Mouse (Mus musculus): ENCODE results near the gene Olfr1201. TPM values are rescaled to one million over a fixed set of nuclear protein-coding genes. Genes with fewer than 3 reads are reported as not detected.

Olfr1201 gene
- total RNA-seq (2014; fragmentation: Nextera tagmentation) (not detected in 2 replicates), total RNA-seq (2017) (0.11 and 0.17 TPM in 2 replicates), polyA plus RNA-seq (2012) (not detected in 2 replicates)

- no peaks in the 10 kb centered on the region for H3K36me3 ChIP-seq (replicated peaks)
- TF ChIP-seq TAL1 (conservative IDR thresholded peaks at IDR 0.05; ENCODE audit: low read depth, low read length) (no peak), GATA2 (IDR thresholded peaks at IDR 0.05; ENCODE audit: borderline replicate concordance, low read depth, low read length) (no peak), CTCF (IDR thresholded peaks at IDR 0.05; ENCODE audit: low read depth, low read length) (no peak), GATA1 (IDR thresholded peaks at IDR 0.05; ENCODE audit: borderline replicate concordance, low read length) (no peak), POLR2AphosphoS5 (IDR thresholded peaks at IDR 0.05; ENCODE audit: insufficient replicate concordance, low read depth, low read length) (no peak)
- DNase-seq (ENCODE audit: low spot score), result no peak
Observed at GRCm38 (mm10) chr2:88792736-88793135, at the start of gene Olfr1201. Gene Olfr1201 (plus strand): TSS chr2:88793036.

GRCm38 (mm10) chr2:88743379-88743778 is 49.5 kb upstream of the Olfr1201 start:
- no peaks in the 10 kb centered on the region for H3K27me3 ChIP-seq (ENCODE audit: insufficient read depth, low read length)

More at GRCm38 (mm10) chr2:88792736-88793135, at the start of gene Olfr1201:
- no peak within 1 kb of the TSS for H3K4me3 ChIP-seq (ENCODE audit: low read depth, low read length)
- ATAC-seq (ENCODE audit: extremely low read depth, insufficient number of reproducible peaks, low FRiP score, poor library complexity, severe bottlenecking), result no peak
- no peaks in the 10 kb centered on the region for H3K4me1 ChIP-seq (ENCODE audit: insufficient read depth, low read depth, low read length)
- 0 out of 2 replicates have a peak, but pooled peaks cover 2% of the 10 kb centered on the region for H3K9me3 ChIP-seq (replicated peaks)
- no peaks in the 10 kb centered on the region for H3K27me3 ChIP-seq (ENCODE audit: insufficient read depth, low read length)

GRCm38 (mm10) chr2:88751270-88751669 is 41.6 kb upstream of the Olfr1201 start, which contains the start of gene Olfr1198:
Gene Olfr1198 (minus strand): TSS chr2:88751370.
- Histone ChIP-seq H3K4me3 (ENCODE audit: low read depth, low read length) (no peak within 1 kb of the TSS), H3K36me3 (replicated peaks) (no peaks in the 10 kb centered on the region), H3K9me3 (replicated peaks) (no peaks in the 10 kb centered on the region), H3K27me3 (ENCODE audit: insufficient read depth, low read length) (no peaks in the 10 kb centered on the region), H3K4me1 (ENCODE audit: insufficient read depth, low read depth, low read length) (no peaks in the 10 kb centered on the region)
- no peak for ATAC-seq (ENCODE audit: extremely low read depth, insufficient number of reproducible peaks, low FRiP score, poor library complexity, severe bottlenecking)
- TF ChIP-seq POLR2AphosphoS5 (IDR thresholded peaks at IDR 0.05; ENCODE audit: insufficient replicate concordance, low read depth, low read length), result no peak
- TF ChIP-seq CTCF (IDR thresholded peaks at IDR 0.05; ENCODE audit: low read depth, low read length), result no peak
- TF ChIP-seq TAL1 (conservative IDR thresholded peaks at IDR 0.05; ENCODE audit: low read depth, low read length), result no peak
- TF ChIP-seq GATA2 (IDR thresholded peaks at IDR 0.05; ENCODE audit: borderline replicate concordance, low read depth, low read length), result no peak
- TF ChIP-seq GATA1 (IDR thresholded peaks at IDR 0.05; ENCODE audit: borderline replicate concordance, low read length), result no peak
- no peak for DNase-seq (ENCODE audit: low spot score)

More at GRCm38 (mm10) chr2:88743379-88743778, 49.5 kb upstream of the Olfr1201 start:
- no peaks in the 10 kb centered on the region for H3K4me1 ChIP-seq (ENCODE audit: insufficient read depth, low read depth, low read length)
- no peak for DNase-seq (ENCODE audit: low spot score)
- peaks cover 3% of the 10 kb centered on the region; the same call in 1 of the 2 replicates for H3K9me3 ChIP-seq (replicated peaks)
- H3K4me3 ChIP-seq (ENCODE audit: low read depth, low read length), result no peak overlapping the region
- no peak for TF ChIP-seq CTCF (IDR thresholded peaks at IDR 0.05; ENCODE audit: low read depth, low read length)
- no peak for TF ChIP-seq GATA2 (IDR thresholded peaks at IDR 0.05; ENCODE audit: borderline replicate concordance, low read depth, low read length)
- no peak for TF ChIP-seq TAL1 (conservative IDR thresholded peaks at IDR 0.05; ENCODE audit: low read depth, low read length)
- no peak for TF ChIP-seq POLR2AphosphoS5 (IDR thresholded peaks at IDR 0.05; ENCODE audit: insufficient replicate concordance, low read depth, low read length)
- TF ChIP-seq GATA1 (IDR thresholded peaks at IDR 0.05; ENCODE audit: borderline replicate concordance, low read length), result no peak
- ATAC-seq (ENCODE audit: extremely low read depth, insufficient number of reproducible peaks, low FRiP score, poor library complexity, severe bottlenecking), result no peak
- no peaks in the 10 kb centered on the region for H3K36me3 ChIP-seq (replicated peaks)

- no peak for DNase-seq (ENCODE audit: low spot score)
- Histone ChIP-seq H3K27me3 (ENCODE audit: insufficient read depth, low read length) (no peaks in the 10 kb centered on the region), H3K9me3 (replicated peaks) (peaks cover 8% of the 10 kb centered on the region), H3K4me1 (ENCODE audit: insufficient read depth, low read depth, low read length) (no peaks in the 10 kb centered on the region), H3K4me3 (ENCODE audit: low read depth, low read length) (no peak within 1 kb of the TSS), H3K36me3 (replicated peaks) (no peaks in the 10 kb centered on the region)
- no peak for ATAC-seq (ENCODE audit: extremely low read depth, insufficient number of reproducible peaks, low FRiP score, poor library complexity, severe bottlenecking)
- TF ChIP-seq GATA1 (IDR thresholded peaks at IDR 0.05; ENCODE audit: borderline replicate concordance, low read length), result no peak
- TF ChIP-seq TAL1 (conservative IDR thresholded peaks at IDR 0.05; ENCODE audit: low read depth, low read length), result no peak
- no peak for TF ChIP-seq GATA2 (IDR thresholded peaks at IDR 0.05; ENCODE audit: borderline replicate concordance, low read depth, low read length)
- TF ChIP-seq CTCF (IDR thresholded peaks at IDR 0.05; ENCODE audit: low read depth, low read length), result no peak
- no peak for TF ChIP-seq POLR2AphosphoS5 (IDR thresholded peaks at IDR 0.05; ENCODE audit: insufficient replicate concordance, low read depth, low read length)
Observed at GRCm38 (mm10) chr2:88760369-88760768, 32.5 kb upstream of the Olfr1201 start, which contains the start of gene Olfr1199. Gene Olfr1199 (minus strand): TSS chr2:88760469.

- H3K36me3 ChIP-seq (replicated peaks), result no peaks in the 10 kb centered on the region
- H3K4me3 ChIP-seq (ENCODE audit: low read depth, low read length), result no peak within 1 kb of the TSS
- no peak for ATAC-seq (ENCODE audit: extremely low read depth, insufficient number of reproducible peaks, low FRiP score, poor library complexity, severe bottlenecking)
- no peaks in the 10 kb centered on the region for H3K27me3 ChIP-seq (ENCODE audit: insufficient read depth, low read length)
- no peak for TF ChIP-seq GATA2 (IDR thresholded peaks at IDR 0.05; ENCODE audit: borderline replicate concordance, low read depth, low read length)
- TF ChIP-seq CTCF (IDR thresholded peaks at IDR 0.05; ENCODE audit: low read depth, low read length), result no peak
- no peak for TF ChIP-seq POLR2AphosphoS5 (IDR thresholded peaks at IDR 0.05; ENCODE audit: insufficient replicate concordance, low read depth, low read length)
- no peak for TF ChIP-seq GATA1 (IDR thresholded peaks at IDR 0.05; ENCODE audit: borderline replicate concordance, low read length)
- TF ChIP-seq TAL1 (conservative IDR thresholded peaks at IDR 0.05; ENCODE audit: low read depth, low read length), result no peak
- no peaks in the 10 kb centered on the region for H3K9me3 ChIP-seq (replicated peaks)
- no peak for DNase-seq (ENCODE audit: low spot score)
- H3K4me1 ChIP-seq (ENCODE audit: insufficient read depth, low read depth, low read length), result no peaks in the 10 kb centered on the region
Observed at GRCm38 (mm10) chr2:88770388-88770787, 22.4 kb upstream of the Olfr1201 start, which contains the start of gene Olfr1200. Gene Olfr1200 (minus strand): TSS chr2:88770488.

GRCm38 (mm10) chr2:88814196-88814595 is 21.4 kb downstream of the Olfr1201 start, which contains the start of gene Olfr1202:
Gene Olfr1202 (plus strand): TSS chr2:88814496.
- Histone ChIP-seq H3K9me3 (replicated peaks) (no peaks in the 10 kb centered on the region), H3K4me1 (ENCODE audit: insufficient read depth, low read depth, low read length) (no peaks in the 10 kb centered on the region), H3K4me3 (ENCODE audit: low read depth, low read length) (no peak within 1 kb of the TSS), H3K27me3 (ENCODE audit: insufficient read depth, low read length) (no peaks in the 10 kb centered on the region), H3K36me3 (replicated peaks) (no peaks in the 10 kb centered on the region)
- no peak for ATAC-seq (ENCODE audit: extremely low read depth, insufficient number of reproducible peaks, low FRiP score, poor library complexity, severe bottlenecking)
- TF ChIP-seq CTCF (IDR thresholded peaks at IDR 0.05; ENCODE audit: low read depth, low read length) (no peak), TAL1 (conservative IDR thresholded peaks at IDR 0.05; ENCODE audit: low read depth, low read length) (no peak), POLR2AphosphoS5 (IDR thresholded peaks at IDR 0.05; ENCODE audit: insufficient replicate concordance, low read depth, low read length) (no peak), GATA1 (IDR thresholded peaks at IDR 0.05; ENCODE audit: borderline replicate concordance, low read length) (no peak), GATA2 (IDR thresholded peaks at IDR 0.05; ENCODE audit: borderline replicate concordance, low read depth, low read length) (no peak)
- no peak for DNase-seq (ENCODE audit: low spot score)

Measured in G1E (cell line).